Mouse (Mus musculus) hindbrain, embryonic 15.5 days (tissue): Measurements from ENCODE around the gene Akip1. TPM values are rescaled to one million over a fixed set of nuclear protein-coding genes. Genes with fewer than 3 reads are reported as not detected.

ENCODE experiments used
- ATAC-seq: fragments of 200-750 bp; cut with Nextera tagmentation; 2 replicates; pipeline ENCODE4 v1.8.0; 2017; ENCODE audit warnings: low read depth, moderate number of reproducible peaks, moderate TSS enrichment; ENCODE audit not compliant: low FRiP score
- H3K27ac ChIP-seq: fragments of 300-500 bp; sonication (generic); replicated peaks from 2 replicates; pipeline ENCODE4 v1.5.1; 2015; ENCODE audit warnings: mild to moderate bottlenecking, inconsistent platforms
- H3K27me3 ChIP-seq: fragments of 300-500 bp; sonication (generic); 2 replicates; pipeline ENCODE4 v1.6.1; 2015; ENCODE audit warnings: control low read depth, inconsistent platforms
- H3K36me3 ChIP-seq: fragments of 300-500 bp; sonication (generic); 2 replicates; pipeline ENCODE4 v1.6.1; 2015; ENCODE audit warnings: control low read depth, inconsistent platforms
- H3K4me1 ChIP-seq: fragments of 300-500 bp; sonication (generic); replicated peaks from 2 replicates; pipeline ENCODE4 v1.6.1; 2015; ENCODE audit warnings: control low read depth, inconsistent platforms
- H3K4me2 ChIP-seq: fragments of 300-500 bp; sonication (generic); 2 replicates; pipeline ENCODE4 v1.6.1; 2015; ENCODE audit warnings: moderate library complexity, mild to moderate bottlenecking, inconsistent platforms
- H3K4me3 ChIP-seq: fragments of 300-500 bp; sonication (generic); 2 replicates; pipeline ENCODE4 v1.5.1; 2015; ENCODE audit warnings: mild to moderate bottlenecking, inconsistent platforms
- H3K9ac ChIP-seq: fragments of 300-500 bp; sonication (generic); 2 replicates; pipeline ENCODE4 v1.6.1; 2015; ENCODE audit warnings: inconsistent platforms
- H3K9me3 ChIP-seq: fragments of 300-500 bp; sonication (generic); 2 replicates; pipeline ENCODE4 v1.6.1; 2016; ENCODE audit warnings: control low read depth, inconsistent platforms
- WGBS: fragments of 180-500 bp; shearing (Covaris S2); methylation state at CpG from one replicate; pipeline ENCODE4 v1.1.7; 2015; 5-methylcytosine and 5-hydroxymethylcytosine counted together
- polyA plus RNA-seq: library from polyadenylated mRNA; unstranded; fragments of >200 nt; fragmentation: Nextera tagmentation; extraction: Ambion mirVana; gene quantifications from 2 replicates; pipeline ENCODE4 v1.2.1, GENCODE M21; 2015

The Akip1 gene
- polyA plus RNA-seq, 1 experiment from 2014 or later: 17.5 TPM

DNA sequence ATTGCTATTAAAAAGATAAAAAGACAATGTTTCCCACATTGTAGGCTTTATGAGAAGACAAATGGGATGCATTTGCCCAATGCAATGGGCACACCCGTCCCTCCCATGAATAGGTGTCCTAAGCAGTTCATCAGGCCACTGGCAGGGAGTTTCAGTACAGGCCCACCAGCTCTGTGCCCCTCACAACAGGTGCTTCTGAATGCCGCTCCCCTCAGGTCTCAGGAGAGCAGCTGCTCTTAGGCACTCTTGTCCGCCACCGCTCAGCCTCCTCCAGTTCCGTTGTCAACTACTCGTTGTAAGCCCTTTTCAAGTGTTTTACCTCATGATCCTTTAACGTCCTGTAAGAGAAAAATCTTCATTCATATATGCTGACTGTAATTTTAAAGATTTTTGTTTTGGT lies 8.7 kb downstream of the Akip1 start:
- no peaks in the 10 kb centered on the region for H3K36me3 ChIP-seq
- peaks cover 2% of the 10 kb centered on the region; the same call in 1 of the 2 replicates for H3K4me1 ChIP-seq
- H3K9me3 ChIP-seq: no peaks in the 10 kb centered on the region
- no peak for ATAC-seq
- no peak overlapping the region for H3K9ac ChIP-seq
- H3K27me3 ChIP-seq: no peaks in the 10 kb centered on the region
- WGBS: 93% methylated on average over 7 of the region's 7 CpGs
- no peak overlapping the region for H3K27ac ChIP-seq
- H3K4me2 ChIP-seq: no peak overlapping the region
- no peak overlapping the region for H3K4me3 ChIP-seq

- H3K4me2 ChIP-seq: no peak overlapping the region
- no peak for ATAC-seq
- 90% methylated on average over 2 of the region's 2 CpGs for WGBS
These were observed 10.0 kb downstream of the Akip1 start for GRCm38 (mm10) chr7:109713434-109713982.

GRCm38 (mm10) chr7:109719286-109719685 lies 15.8 kb downstream of the Akip1 start:
- no peak for ATAC-seq

More at GRCm38 (mm10) chr7:109713434-109713982, 10.0 kb downstream of the Akip1 start:
- Histone ChIP-seq H3K9me3 (no peaks in the 10 kb centered on the region), H3K4me3 (no peak overlapping the region), H3K4me1 (no peaks in the 10 kb centered on the region), H3K9ac (no peak overlapping the region), H3K27me3 (no peaks in the 10 kb centered on the region), H3K36me3 (no peaks in the 10 kb centered on the region), H3K27ac (no peak overlapping the region)

DNA sequence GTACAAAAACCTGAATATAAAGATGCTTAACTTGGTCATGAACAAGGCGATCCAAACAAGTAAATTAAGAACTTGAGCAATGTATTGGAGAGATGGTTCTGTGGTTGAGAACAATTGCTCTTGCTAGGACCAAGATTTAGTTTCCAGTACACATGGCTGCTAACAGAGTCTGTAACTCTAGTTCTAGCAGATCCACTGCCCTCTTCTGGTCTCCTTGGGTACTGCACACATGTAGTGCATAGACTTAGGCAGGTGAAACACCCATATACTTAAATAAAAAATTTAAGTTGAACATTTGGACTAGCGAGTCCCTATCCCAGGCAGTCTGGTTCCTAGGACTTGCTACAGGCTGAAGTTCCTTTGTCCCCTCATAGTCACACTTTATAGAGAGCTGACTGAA lies 19.1 kb downstream of the Akip1 start:
- H3K27ac ChIP-seq: no peak overlapping the region
- H3K9ac ChIP-seq: no peak overlapping the region
- 99% methylated on average over 2 of the region's 2 CpGs for WGBS
- H3K27me3 ChIP-seq: no peaks in the 10 kb centered on the region
- H3K36me3 ChIP-seq: no peaks in the 10 kb centered on the region
- H3K4me3 ChIP-seq: no peak overlapping the region
- H3K4me2 ChIP-seq: no peak overlapping the region
- no peaks in the 10 kb centered on the region for H3K4me1 ChIP-seq
- no peak for ATAC-seq
- H3K9me3 ChIP-seq: no peaks in the 10 kb centered on the region

More at GRCm38 (mm10) chr7:109719286-109719685, 15.8 kb downstream of the Akip1 start:
- H3K27me3 ChIP-seq: no peaks in the 10 kb centered on the region
- H3K9ac ChIP-seq: no peak overlapping the region
- WGBS: 66% methylated on average over 9 of the region's 9 CpGs
- no peak overlapping the region for H3K4me3 ChIP-seq
- H3K9me3 ChIP-seq: no peaks in the 10 kb centered on the region
- no peak overlapping the region for H3K27ac ChIP-seq
- no peak overlapping the region for H3K4me2 ChIP-seq
- H3K36me3 ChIP-seq: no peaks in the 10 kb centered on the region
- no peaks in the 10 kb centered on the region for H3K4me1 ChIP-seq

GRCm38 (mm10) chr7:109723114-109723513 lies 19.6 kb downstream of the Akip1 start:
- Histone ChIP-seq H3K9me3 (no peaks in the 10 kb centered on the region), H3K4me2 (no peak overlapping the region), H3K9ac (no peak overlapping the region), H3K36me3 (no peaks in the 10 kb centered on the region), H3K4me3 (no peak overlapping the region), H3K27ac (no peak overlapping the region), H3K27me3 (no peaks in the 10 kb centered on the region), H3K4me1 (no peaks in the 10 kb centered on the region)
- WGBS: 96% methylated on average over 8 of the region's 8 CpGs
- ATAC-seq: no peak

DNA sequence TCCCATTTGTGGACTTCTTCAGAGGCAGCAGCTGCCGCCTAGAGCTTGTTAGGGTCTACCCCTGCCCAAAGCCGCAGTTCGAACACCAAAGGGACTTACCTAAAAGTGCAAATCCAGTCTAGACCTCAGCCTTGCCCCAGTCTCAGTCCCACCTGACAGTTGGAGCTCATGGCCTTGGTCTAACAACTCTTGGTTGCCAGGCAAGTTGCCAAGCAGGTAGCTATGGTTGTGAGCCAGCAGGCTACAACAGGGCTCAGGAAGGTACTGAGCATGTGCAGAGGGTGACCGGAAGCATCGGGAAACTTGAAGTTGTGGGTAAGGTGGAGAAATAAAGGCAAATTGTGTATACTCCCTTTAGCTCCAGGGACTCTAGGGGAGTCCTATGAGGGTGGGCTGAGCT lies 20.2 kb downstream of the Akip1 start, which contains the start of gene BC051019:
BC051019 (minus strand) TSS at position 154 of the 400 bp plus-strand sequence.
- 95% methylated on average over 5 of the region's 5 CpGs for WGBS
- ATAC-seq: no peak
- Histone ChIP-seq H3K27ac (no peak within 1 kb of the TSS), H3K9ac (no peak within 1 kb of the TSS), H3K4me1 (no peaks in the 10 kb centered on the region), H3K27me3 (no peaks in the 10 kb centered on the region), H3K9me3 (no peaks in the 10 kb centered on the region), H3K4me2 (no peak within 1 kb of the TSS), H3K36me3 (no peaks in the 10 kb centered on the region), H3K4me3 (no peak within 1 kb of the TSS)

DNA sequence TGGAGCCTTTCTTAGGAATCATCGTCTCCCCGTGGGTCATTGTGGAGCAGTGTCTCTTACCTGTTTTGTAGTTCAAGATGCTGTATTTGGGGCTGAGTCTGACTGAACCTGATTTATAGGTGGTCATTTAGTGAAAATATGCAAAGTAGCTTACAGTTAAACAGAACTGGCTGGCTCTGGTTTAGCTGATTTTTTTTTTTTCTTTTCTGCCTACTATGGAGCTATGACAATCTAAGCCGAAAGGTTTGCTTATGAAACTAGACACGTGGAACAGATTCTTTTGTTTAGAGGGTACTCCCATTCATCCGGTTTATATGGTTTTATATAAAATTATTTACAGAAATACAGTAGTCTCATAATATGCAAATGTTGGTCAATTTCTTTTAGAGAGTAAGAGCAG lies 28.1 kb downstream of the Akip1 start, which contains the start of gene Ascl3:
Ascl3 (minus strand) TSS at position 101 of the 400 bp plus-strand sequence.
- Histone ChIP-seq H3K36me3 (peaks cover 19% of the 10 kb centered on the region), H3K4me2 (no peak within 1 kb of the TSS), H3K4me3 (no peak within 1 kb of the TSS), H3K9ac (no peak within 1 kb of the TSS), H3K27me3 (no peaks in the 10 kb centered on the region), H3K9me3 (no peaks in the 10 kb centered on the region), H3K4me1 (no peaks in the 10 kb centered on the region), H3K27ac (no peak within 1 kb of the TSS)
- 80% methylated on average over 5 of the region's 5 CpGs for WGBS
- no peak for ATAC-seq

DNA sequence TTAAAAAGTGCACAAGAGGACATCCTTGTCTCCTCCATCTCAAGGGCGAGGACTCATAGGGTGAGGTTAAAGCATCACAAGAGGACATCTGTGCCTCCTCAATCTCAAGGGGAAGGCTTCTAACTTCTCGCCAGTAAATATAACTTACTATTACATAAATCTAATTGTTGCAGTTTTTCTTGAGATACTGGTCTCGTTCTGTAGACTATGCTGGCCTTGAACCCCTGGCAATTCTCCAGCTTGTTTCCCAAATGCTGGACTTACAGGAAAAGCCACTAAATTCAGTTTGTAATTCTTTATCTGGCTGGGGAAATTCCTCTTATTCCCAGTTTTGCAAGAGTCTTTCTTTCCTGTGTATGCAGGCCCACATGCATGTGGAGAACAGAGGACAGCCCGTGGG lies 31.3 kb downstream of the Akip1 start:
- H3K9me3 ChIP-seq: no peaks in the 10 kb centered on the region

DNA sequence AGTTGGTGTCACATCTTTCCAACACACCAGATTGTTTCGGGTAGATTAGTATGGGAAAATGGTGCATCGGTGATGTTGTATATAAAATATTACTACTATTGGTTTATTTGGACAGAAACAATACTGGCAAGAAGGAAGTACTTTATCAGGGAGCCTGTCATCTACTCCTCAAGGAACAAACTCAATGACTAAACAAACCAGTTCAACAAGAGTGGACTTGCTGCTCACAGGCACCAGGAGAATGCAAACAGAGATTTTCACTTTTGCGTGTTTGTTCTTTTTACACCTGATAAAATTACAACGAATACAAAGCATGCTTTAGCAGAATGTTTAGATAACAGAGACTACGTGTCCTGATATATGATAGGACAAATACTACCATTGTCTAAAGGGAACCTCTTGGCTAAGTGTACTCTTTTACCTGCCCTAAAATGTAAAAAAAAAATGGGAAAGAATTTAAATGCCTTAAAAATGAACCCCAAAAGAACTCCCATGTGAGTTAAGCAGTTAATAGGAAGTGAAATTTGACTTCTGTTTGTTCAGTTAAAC lies 36.4 kb downstream of the Akip1 start:
- Histone ChIP-seq H3K27me3 (no peaks in the 10 kb centered on the region), H3K4me1 (no peaks in the 10 kb centered on the region), H3K27ac (no peak overlapping the region), H3K4me2 (no peak overlapping the region), H3K4me3 (no peak overlapping the region), H3K36me3 (peaks cover 83% of the 10 kb centered on the region), H3K9me3 (no peaks in the 10 kb centered on the region), H3K9ac (no peak overlapping the region)
- WGBS: 93% methylated on average over 5 of the region's 5 CpGs
- no peak for ATAC-seq

More for the DNA sequence above, 31.3 kb downstream of the Akip1 start:
- WGBS: 93% methylated on average over 4 of the region's 4 CpGs
- peaks cover 46% of the 10 kb centered on the region for H3K36me3 ChIP-seq
- no peak overlapping the region for H3K27ac ChIP-seq
- no peak for ATAC-seq
- H3K4me3 ChIP-seq: no peak overlapping the region
- no peaks in the 10 kb centered on the region for H3K4me1 ChIP-seq
- H3K27me3 ChIP-seq: no peaks in the 10 kb centered on the region
- H3K4me2 ChIP-seq: no peak overlapping the region
- no peak overlapping the region for H3K9ac ChIP-seq

DNA sequence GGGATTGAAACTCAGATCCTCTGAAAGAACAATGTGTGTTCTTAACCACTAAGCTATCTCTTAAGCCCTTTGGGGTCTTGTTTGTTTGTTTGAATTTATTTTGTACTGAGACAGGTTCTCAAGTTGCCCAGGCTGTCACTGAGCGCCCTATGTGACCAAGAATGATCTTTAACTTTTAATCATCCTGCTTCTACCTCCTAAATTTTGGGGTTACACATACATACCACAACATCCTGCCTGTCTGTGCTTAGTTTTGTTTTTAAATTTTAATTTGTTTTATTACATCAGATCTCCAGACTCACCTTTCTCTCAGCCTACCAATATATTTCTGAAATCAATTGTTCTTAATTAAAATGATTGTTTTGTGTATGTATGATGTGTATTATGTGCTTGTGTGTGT lies 37.6 kb downstream of the Akip1 start:
- ATAC-seq: no peak
- no peak overlapping the region for H3K4me3 ChIP-seq
- no peaks in the 10 kb centered on the region for H3K9me3 ChIP-seq
- H3K36me3 ChIP-seq: peaks cover 84% of the 10 kb centered on the region
- H3K4me2 ChIP-seq: no peak overlapping the region
- no peaks in the 10 kb centered on the region for H3K4me1 ChIP-seq
- H3K9ac ChIP-seq: no peak overlapping the region
- no peak overlapping the region for H3K27ac ChIP-seq
- H3K27me3 ChIP-seq: no peaks in the 10 kb centered on the region
- 93% methylated on average over 1 of the region's 1 CpGs for WGBS

GRCm38 (mm10) chr7:109741703-109742102 lies 38.2 kb downstream of the Akip1 start:
- H3K4me3 ChIP-seq: no peak overlapping the region
- H3K9me3 ChIP-seq: no peaks in the 10 kb centered on the region
- no peak overlapping the region for H3K27ac ChIP-seq
- no peak overlapping the region for H3K9ac ChIP-seq
- ATAC-seq: no peak
- no peaks in the 10 kb centered on the region for H3K4me1 ChIP-seq
- H3K4me2 ChIP-seq: no peak overlapping the region
- no peaks in the 10 kb centered on the region for H3K27me3 ChIP-seq
- 91% methylated on average over 4 of the region's 4 CpGs for WGBS
- peaks cover 84% of the 10 kb centered on the region for H3K36me3 ChIP-seq

- ATAC-seq: no peak
These were observed 44.3 kb downstream of the Akip1 start for GRCm38 (mm10) chr7:109747747-109748146.

More at GRCm38 (mm10) chr7:109747747-109748146, 44.3 kb downstream of the Akip1 start:
- peaks cover 32% of the 10 kb centered on the region for H3K36me3 ChIP-seq
- no peak overlapping the region for H3K9ac ChIP-seq
- no peaks in the 10 kb centered on the region for H3K9me3 ChIP-seq
- no peaks in the 10 kb centered on the region for H3K27me3 ChIP-seq
- peaks cover 15% of the 10 kb centered on the region for H3K4me1 ChIP-seq
- no peak overlapping the region for H3K4me3 ChIP-seq
- H3K4me2 ChIP-seq: no peak overlapping the region
- no peak overlapping the region for H3K27ac ChIP-seq
- 58% methylated on average over 1 of the region's 1 CpGs for WGBS
